Comparison of ENCODE assay signal across 8 mouse cellular contexts in the genomic region with DNA sequence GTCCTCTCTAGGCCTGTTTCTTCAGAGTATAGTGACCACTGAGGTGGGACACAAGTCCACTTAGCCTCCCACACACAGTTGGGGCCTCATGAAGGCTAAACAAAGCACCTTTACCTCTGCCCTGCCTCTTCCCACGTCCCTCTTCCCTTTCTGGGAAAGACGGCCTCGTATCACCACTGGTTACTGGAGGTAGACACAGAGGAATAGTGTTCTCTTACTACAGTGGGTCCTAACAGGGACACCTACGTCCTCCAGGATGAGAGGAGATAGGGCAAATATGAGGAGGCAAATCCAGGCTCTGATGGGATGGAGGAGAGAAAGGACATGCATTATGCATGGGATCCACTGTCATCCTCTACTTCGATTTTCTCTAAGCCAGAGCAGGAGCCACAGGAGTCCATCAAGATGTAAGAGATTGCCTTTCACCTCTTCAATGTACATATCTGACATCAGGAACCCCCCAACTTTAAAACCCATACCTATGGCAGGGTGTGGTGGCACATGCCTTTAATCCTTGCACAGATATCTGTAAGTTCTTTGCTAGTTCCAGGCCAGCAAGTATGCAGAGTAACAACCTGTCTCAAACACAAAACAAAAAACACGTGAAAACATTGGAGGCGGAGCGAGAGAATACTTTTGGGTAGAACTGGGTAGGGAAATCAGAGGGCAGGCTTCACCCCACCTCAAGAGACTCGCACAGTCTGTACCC. TPM values are rescaled to one million over a fixed set of nuclear protein-coding genes. Genes with fewer than 3 reads are reported as not detected.
DNase-seq lines count a peak whose midpoint lies in the region; ATAC-seq lines count a peak whose summit lies in the region.

No protein-coding gene starts in this region.

- peak overlapping the region; percentile 94 for H3K9ac ChIP-seq in heart, embryonic 11.5 days (ENCODE audit: low read depth, low read length)
- H3K9ac ChIP-seq in heart, embryonic 16.5 days (ENCODE audit: low read length) = peak overlapping the region; percentile 48

- no peak overlapping the region for H3K27ac ChIP-seq in heart, embryonic 11.5 days (ENCODE audit: low read depth, low read length)
- H3K27ac ChIP-seq in heart, embryonic 16.5 days (ENCODE audit: low read length) = peak overlapping the region; percentile 54
- peak overlapping the region; percentile 52 for H3K27ac ChIP-seq in macrophage

- no peak for DNase-seq in heart, postnatal 36 days
- no peak for DNase-seq in gastrocnemius, postnatal 14 days
- no peak for DNase-seq in adrenal gland, postnatal 25 days

- H3K4me3 ChIP-seq in heart, embryonic 11.5 days (ENCODE audit: low read depth, low read length) = peak overlapping the region; percentile 97
- peak overlapping the region; percentile 83 for H3K4me3 ChIP-seq in heart, embryonic 16.5 days (ENCODE audit: low read length)
- no peak overlapping the region; the same call in 1 of the 2 replicates for H3K4me3 ChIP-seq in macrophage (ENCODE audit: inconsistent target)

- intact Hi-C loops in heart, postnatal 36 days (cut with DNase I) = loop anchor here (1.0 kb wide), 1 partner anchor 22 kb away; no protein-coding TSS in a partner anchor
- intact Hi-C loops in gastrocnemius, postnatal 14 days (cut with DNase I; ENCODE audit: low total_unique reads) = no loop called here

- no peaks in the 10 kb centered on the region; the same call in 1 of the 2 replicates for H3K9me3 ChIP-seq in heart, embryonic 11.5 days (replicated peaks; ENCODE audit: control insufficient read depth, low read length)
- H3K9me3 ChIP-seq in heart, embryonic 16.5 days (replicated peaks; ENCODE audit: control insufficient read depth, low read length) = no peaks in the 10 kb centered on the region; the same call in 1 of the 2 replicates

- WGBS in heart, embryonic 11.5 days (ENCODE audit: insufficient replicate concordance) = 36% methylated on average over 9 of the region's 9 CpGs
- 39% methylated on average over 9 of the region's 9 CpGs for WGBS in heart, embryonic 16.5 days
- WGBS in macrophage (ENCODE audit: missing documents) = 43% methylated on average over 9 of the region's 9 CpGs

- peaks cover 26% of the 10 kb centered on the region for H3K79me2 ChIP-seq in macrophage (ENCODE audit: inconsistent target)

- no peak for ATAC-seq in heart, embryonic 11.5 days (replicated peaks; ENCODE audit: insufficient number of reproducible peaks, low FRiP score, low TSS enrichment)
- ATAC-seq in activated CD4-positive, CD25-positive, alpha-beta regulatory T cell, adult 4 months = peak; percentile 13
- ATAC-seq in heart, embryonic 16.5 days (replicated peaks; ENCODE audit: extremely low read depth, insufficient read depth, low FRiP score) = no peak
- ATAC-seq in cerebellum, adult (ENCODE audit: insufficient number of reproducible peaks, low FRiP score, low TSS enrichment) = no peak

- peak overlapping the region; percentile 91 for H3K4me2 ChIP-seq in heart, embryonic 11.5 days
- peak overlapping the region; percentile 76 for H3K4me2 ChIP-seq in heart, embryonic 16.5 days (ENCODE audit: low read depth, low read length)

- no peaks in the 10 kb centered on the region for H3K27me3 ChIP-seq in heart, embryonic 11.5 days (ENCODE audit: control insufficient read depth, insufficient read depth, low read length)
- no peaks in the 10 kb centered on the region for H3K27me3 ChIP-seq in heart, embryonic 16.5 days (ENCODE audit: control insufficient read depth, insufficient read depth, low read length)

- H3K36me3 ChIP-seq in heart, embryonic 11.5 days (ENCODE audit: control insufficient read depth, insufficient read depth, low read length) = peaks cover 12% of the 10 kb centered on the region; the same call in 1 of the 2 replicates
- peaks cover 12% of the 10 kb centered on the region for H3K36me3 ChIP-seq in heart, embryonic 16.5 days (ENCODE audit: control insufficient read depth, insufficient read depth)
- peaks cover 31% of the 10 kb centered on the region for H3K36me3 ChIP-seq in macrophage (ENCODE audit: inconsistent target)

- H3K4me1 ChIP-seq in heart, embryonic 11.5 days (ENCODE audit: control insufficient read depth, insufficient read depth, low read length) = peaks cover 7% of the 10 kb centered on the region
- peaks cover 12% of the 10 kb centered on the region for H3K4me1 ChIP-seq in heart, embryonic 16.5 days (ENCODE audit: control insufficient read depth, insufficient read depth, low read length)

RNA-seq across cellular contexts. Expression of a gene that starts 0.5 kb away (rescaled TPM):
- 109 and 113 TPM in 2 replicates for polyA plus RNA-seq in heart, embryonic 11.5 days (2014; fragmentation: Nextera tagmentation; extraction: Ambion mirVana)
- 10 to 100 TPM; 52.4 to 55.6 TPM for total RNA-seq in heart, postnatal 36 days (2021)
- 100 to 1,000 TPM; 212 to 255 TPM for polyA plus RNA-seq in activated CD4-positive, CD25-positive, alpha-beta regulatory T cell, adult 4 months (2017; shearing (Covaris generic))
- polyA plus RNA-seq in heart, embryonic 16.5 days (2015; fragmentation: Nextera tagmentation; extraction: Ambion mirVana) = 133 and 134 TPM in 2 replicates
- total RNA-seq in macrophage (2018; cell fraction: chromatin; rRNA removed) = 100 to 1,000 TPM; 114 to 682 (median 437) TPM
- 100 to 1,000 TPM; 201 to 317 (median 267) TPM for total RNA-seq in macrophage (2018; cell fraction: cytosol; rRNA removed)
- total RNA-seq in macrophage (2018; cell fraction: nucleus; rRNA removed) = 100 to 1,000 TPM; 129 to 367 (median 245) TPM
- polyA plus RNA-seq in macrophage (2018) = 252 to 368 TPM (median 357 TPM) in 3 replicates
- total RNA-seq in gastrocnemius, postnatal 14 days (2021) = 10 to 100 TPM; 31.7 to 31.8 TPM
- total RNA-seq in adrenal gland, postnatal 25 days (2021) = 179 and 226 TPM in 2 replicates

RNA-seq across cellular contexts. Expression of a gene that starts 4.1 kb away (rescaled TPM):
- polyA plus RNA-seq in heart, embryonic 11.5 days (2014; fragmentation: Nextera tagmentation; extraction: Ambion mirVana) = not detected in 2 replicates
- total RNA-seq in heart, postnatal 36 days (2021) = under 1 TPM in 1 of 2 experiments, not detected in 1; 0.19 TPM
- 1 to 10 TPM; 1.1 to 1.4 TPM for polyA plus RNA-seq in activated CD4-positive, CD25-positive, alpha-beta regulatory T cell, adult 4 months (2017; shearing (Covaris generic))
- 0.11 TPM in 1 of 2 replicates, not detected in the other for polyA plus RNA-seq in heart, embryonic 16.5 days (2015; fragmentation: Nextera tagmentation; extraction: Ambion mirVana)
- under 1 TPM in 1 of 26 experiments, not detected in 25; 0.67 TPM for total RNA-seq in macrophage (2018; cell fraction: chromatin; rRNA removed)
- total RNA-seq in macrophage (2018; cell fraction: cytosol; rRNA removed) = under 1 TPM in 9 of 26 experiments, not detected in 17; 0.07 to 0.19 (median 0.14) TPM
- 1 to 10 TPM in 2 of 26 experiments, under 1 TPM in 8, not detected in 16; 0.22 to 1.3 (median 0.45) TPM for total RNA-seq in macrophage (2018; cell fraction: nucleus; rRNA removed)
- not detected in 3 replicates for polyA plus RNA-seq in macrophage (2018)
- total RNA-seq in gastrocnemius, postnatal 14 days (2021) = under 1 TPM in 1 of 2 experiments, not detected in 1; 0.14 TPM
- 0.94 and 1.3 TPM in 2 replicates for total RNA-seq in adrenal gland, postnatal 25 days (2021)

RNA-seq across cellular contexts. Expression of a gene that starts 5.5 kb away (rescaled TPM):
- polyA plus RNA-seq in heart, embryonic 11.5 days (2014; fragmentation: Nextera tagmentation; extraction: Ambion mirVana) = 1.3 and 1.7 TPM in 2 replicates
- total RNA-seq in heart, postnatal 36 days (2021) = 1 to 10 TPM; 1.1 to 1.3 TPM
- polyA plus RNA-seq in activated CD4-positive, CD25-positive, alpha-beta regulatory T cell, adult 4 months (2017; shearing (Covaris generic)) = 1,000 to 10,000 TPM; 1,013 to 1,027 TPM
- polyA plus RNA-seq in heart, embryonic 16.5 days (2015; fragmentation: Nextera tagmentation; extraction: Ambion mirVana) = 25.3 and 71.1 TPM in 2 replicates
- 10 to 100 TPM in 4 of 26 experiments, 1 to 10 TPM in 21, not detected in 1; 1.6 to 14.3 (median 6.8) TPM for total RNA-seq in macrophage (2018; cell fraction: chromatin; rRNA removed)
- total RNA-seq in macrophage (2018; cell fraction: cytosol; rRNA removed) = 10 to 100 TPM in 1 of 26 experiments, 1 to 10 TPM in 25; 1.7 to 15.8 (median 4.2) TPM
- total RNA-seq in macrophage (2018; cell fraction: nucleus; rRNA removed) = 1 to 10 TPM in 23 of 26 experiments, not detected in 3; 1.2 to 8.8 (median 3.4) TPM
- polyA plus RNA-seq in macrophage (2018) = 0.28 to 0.53 TPM (median 0.41 TPM) in 3 replicates
- under 1 TPM; 0.29 to 0.78 TPM for total RNA-seq in gastrocnemius, postnatal 14 days (2021)
- total RNA-seq in adrenal gland, postnatal 25 days (2021) = 3.9 and 6.0 TPM in 2 replicates

RNA-seq across cellular contexts. Expression of a gene that starts 8.3 kb away (rescaled TPM):
- not detected in 2 replicates for polyA plus RNA-seq in heart, embryonic 11.5 days (2014; fragmentation: Nextera tagmentation; extraction: Ambion mirVana)
- not detected for total RNA-seq in heart, postnatal 36 days (2021)
- polyA plus RNA-seq in activated CD4-positive, CD25-positive, alpha-beta regulatory T cell, adult 4 months (2017; shearing (Covaris generic)) = not detected
- polyA plus RNA-seq in heart, embryonic 16.5 days (2015; fragmentation: Nextera tagmentation; extraction: Ambion mirVana) = not detected in 2 replicates
- under 1 TPM in 7 of 26 experiments, not detected in 19; 0.16 to 0.40 (median 0.21) TPM for total RNA-seq in macrophage (2018; cell fraction: chromatin; rRNA removed)
- total RNA-seq in macrophage (2018; cell fraction: cytosol; rRNA removed) = not detected
- under 1 TPM in 2 of 26 experiments, not detected in 24; 0.20 to 0.21 TPM for total RNA-seq in macrophage (2018; cell fraction: nucleus; rRNA removed)
- not detected in 3 replicates for polyA plus RNA-seq in macrophage (2018)
- total RNA-seq in gastrocnemius, postnatal 14 days (2021) = not detected
- total RNA-seq in adrenal gland, postnatal 25 days (2021) = 0.12 TPM in 1 of 2 replicates, not detected in the other

RNA-seq across cellular contexts. Expression of a gene that starts 15.2 kb away (rescaled TPM):
- 34.3 and 38.1 TPM in 2 replicates for polyA plus RNA-seq in heart, embryonic 11.5 days (2014; fragmentation: Nextera tagmentation; extraction: Ambion mirVana)
- 10 to 100 TPM; 16.4 to 18.8 TPM for total RNA-seq in heart, postnatal 36 days (2021)
- 10 to 100 TPM; 21.9 to 25.0 TPM for polyA plus RNA-seq in activated CD4-positive, CD25-positive, alpha-beta regulatory T cell, adult 4 months (2017; shearing (Covaris generic))
- polyA plus RNA-seq in heart, embryonic 16.5 days (2015; fragmentation: Nextera tagmentation; extraction: Ambion mirVana) = 47.4 and 48.7 TPM in 2 replicates
- 100 to 1,000 TPM in 1 of 26 experiments, 10 to 100 TPM in 25; 26.9 to 105 (median 65.9) TPM for total RNA-seq in macrophage (2018; cell fraction: chromatin; rRNA removed)
- 10 to 100 TPM; 16.9 to 28.7 (median 23.1) TPM for total RNA-seq in macrophage (2018; cell fraction: cytosol; rRNA removed)
- 10 to 100 TPM; 23.8 to 76.7 (median 43.6) TPM for total RNA-seq in macrophage (2018; cell fraction: nucleus; rRNA removed)
- polyA plus RNA-seq in macrophage (2018) = 13.6 to 29.6 TPM (median 18.4 TPM) in 3 replicates
- 10 to 100 TPM; 28.5 to 31.3 TPM for total RNA-seq in gastrocnemius, postnatal 14 days (2021)
- 48.8 and 52.6 TPM in 2 replicates for total RNA-seq in adrenal gland, postnatal 25 days (2021)
